Mouse (Mus musculus) bone marrow macrophage, adult 2 months (primary cell): ENCODE measurements around the gene Rnf123. TPM values are rescaled to one million over a fixed set of nuclear protein-coding genes. Genes with fewer than 3 reads are reported as not detected.
A peak's percentile ranks its signal among the peaks of the same experiment; 100 is the strongest.

Experiments used
- H3K27ac ChIP-seq: 2 replicates; pipeline ENCODE4 v1.5.1; 2012; ENCODE audit warnings: low read depth, low read length; ENCODE audit not compliant: insufficient read depth
- H3K4me1 ChIP-seq: 2 replicates; pipeline ENCODE4 v1.6.1; 2012; ENCODE audit warnings: low read length; ENCODE audit not compliant: control insufficient read depth, insufficient read depth
- H3K4me3 ChIP-seq: 2 replicates; pipeline ENCODE4 v1.5.1; 2012; ENCODE audit warnings: mild to moderate bottlenecking, low read length, moderate library complexity; ENCODE audit not compliant: insufficient read depth
- CTCF ChIP-seq: IDR thresholded peaks from 2 replicates; pipeline ENCODE4 v1.5.1; 2012; ENCODE audit warnings: low read depth, mild to moderate bottlenecking, low read length, moderate library complexity
- POLR2A ChIP-seq: IDR thresholded peaks from 2 replicates; pipeline ENCODE4 v1.6.1; 2012; ENCODE audit warnings: mild to moderate bottlenecking, low read depth, low read length, borderline replicate concordance
- polyA plus RNA-seq: library from polyadenylated mRNA; stranded (reverse); fragments of >200 nt; gene quantifications from 2 replicates; pipeline ENCODE4 v1.2.4, GENCODE M21; 2012; ENCODE audit not compliant: missing spikeins, insufficient read depth, insufficient read length

Gene Rnf123
- polyA plus RNA-seq, 1 experiment = 23.5 TPM

DNA sequence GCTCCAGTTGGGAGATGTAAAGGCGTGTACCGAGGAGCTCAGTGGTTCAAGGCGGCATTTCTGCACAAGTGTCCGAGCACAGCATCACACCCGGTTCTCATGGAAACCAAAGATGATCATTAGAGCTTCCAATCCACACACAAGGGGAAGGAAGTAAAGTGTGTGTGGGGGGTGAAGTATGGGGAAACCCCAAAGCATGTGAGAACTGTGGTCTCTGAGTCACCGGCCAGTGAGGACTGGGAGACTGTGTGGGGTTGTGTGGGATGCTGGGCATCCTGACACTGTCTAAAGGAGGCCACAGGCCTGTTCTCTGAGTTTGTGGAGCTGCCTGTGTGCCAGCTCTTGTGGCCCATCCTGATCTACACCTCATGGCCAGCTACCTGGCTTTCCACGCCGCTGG lies 37.5 kb upstream of the Rnf123 start:
- peak overlapping the region; percentile 98 for H3K27ac ChIP-seq
- TF ChIP-seq POLR2A (no peak), CTCF (no peak)
- peak overlapping the region; percentile 43 for H3K4me3 ChIP-seq
- peaks cover 70% of the 10 kb centered on the region for H3K4me1 ChIP-seq

DNA sequence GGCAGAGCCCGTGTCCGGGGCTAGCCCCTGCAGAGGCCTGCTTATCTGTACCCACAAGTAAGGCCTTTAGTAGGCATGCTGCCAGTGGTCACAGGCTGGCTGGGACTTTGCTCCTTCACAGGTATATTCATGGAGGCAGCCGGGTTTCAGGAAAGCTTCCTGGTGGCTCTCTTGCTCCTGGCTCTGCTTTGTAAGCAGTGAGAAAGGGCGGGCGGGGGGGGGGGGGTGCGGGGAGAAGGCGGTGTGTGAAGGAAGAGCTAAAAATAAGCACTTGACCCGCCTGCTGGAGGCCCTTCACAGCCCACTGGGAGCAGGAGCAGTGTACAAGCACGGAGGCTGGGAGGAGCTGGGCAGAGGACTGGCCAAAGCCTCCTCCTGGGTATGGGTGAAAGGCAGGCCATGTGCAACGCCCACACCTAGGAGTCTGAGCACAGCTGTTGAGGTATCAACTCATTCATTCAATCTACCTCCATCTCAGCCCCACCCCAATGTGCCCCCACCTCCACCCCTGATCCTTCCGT lies 36.8 kb upstream of the Rnf123 start:
- no peak for TF ChIP-seq POLR2A
- no peak for TF ChIP-seq CTCF
- Histone ChIP-seq H3K4me1 (peaks cover 66% of the 10 kb centered on the region), H3K4me3 (peak overlapping the region; percentile 43), H3K27ac (peak overlapping the region; percentile 94)

DNA sequence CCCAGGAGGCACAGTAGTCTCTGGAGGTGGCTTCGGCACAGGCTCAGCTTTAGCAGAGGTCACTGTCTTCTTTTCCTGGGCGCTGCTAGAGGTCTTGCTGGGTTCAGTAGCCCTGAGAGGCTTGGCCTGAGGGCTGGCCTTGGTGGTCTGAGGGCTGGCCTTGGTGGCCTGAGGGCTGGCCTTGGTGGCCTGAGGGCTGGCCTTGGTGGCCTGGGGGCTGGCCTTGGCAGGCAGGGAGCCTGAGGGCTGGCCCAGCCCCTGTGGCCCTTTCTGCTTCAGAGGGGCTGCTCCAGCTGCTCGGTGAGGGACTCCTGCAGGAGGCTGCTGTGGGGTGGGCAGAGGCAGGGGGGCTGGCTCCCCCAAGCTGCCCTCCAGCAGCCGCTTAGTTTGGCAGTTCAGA lies 34.0 kb upstream of the Rnf123 start:
- Histone ChIP-seq H3K27ac (no peak overlapping the region), H3K4me1 (peaks cover 42% of the 10 kb centered on the region), H3K4me3 (no peak overlapping the region)
- TF ChIP-seq CTCF = no peak

DNA sequence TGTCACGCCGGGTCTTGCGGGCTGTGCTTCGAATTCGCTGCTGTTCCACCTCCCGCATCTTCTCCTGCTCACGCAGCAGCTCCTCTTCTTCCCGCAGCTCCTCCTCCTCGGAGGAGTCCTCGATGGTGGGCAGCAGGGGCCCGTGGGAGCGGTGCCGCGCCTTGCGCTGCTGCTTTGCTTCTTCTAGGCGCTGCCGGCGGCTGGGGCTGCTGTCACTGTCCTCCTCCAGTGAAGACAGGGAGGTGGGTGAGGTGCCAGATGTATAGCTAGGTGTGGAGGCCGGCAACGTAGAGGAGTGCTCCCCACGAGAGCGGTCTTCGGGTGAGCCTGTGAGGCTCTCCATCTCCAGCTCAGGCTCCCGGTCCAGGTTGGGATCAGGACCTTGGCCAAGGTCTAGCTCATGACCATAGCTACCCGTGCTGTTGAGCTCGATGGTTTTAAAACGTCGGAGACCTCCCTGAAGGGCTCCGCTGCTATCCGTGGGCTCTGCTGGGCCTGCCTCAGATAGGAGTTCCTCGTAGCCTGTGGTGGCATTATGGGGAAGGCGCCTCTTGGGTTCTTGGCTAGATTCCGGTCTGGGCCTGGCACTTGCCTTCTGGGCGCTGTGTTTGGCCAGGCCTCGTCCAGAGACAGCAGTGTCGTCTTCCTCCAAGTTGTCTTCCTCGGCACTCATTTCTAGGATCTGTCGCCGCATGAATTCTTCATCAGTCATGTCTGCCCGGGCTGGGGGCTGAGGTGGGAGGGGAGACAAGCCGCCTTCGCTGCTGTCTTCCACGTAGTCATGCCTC lies 32.3 kb upstream of the Rnf123 start:
- H3K27ac ChIP-seq = no peak overlapping the region
- H3K4me3 ChIP-seq = no peak overlapping the region
- TF ChIP-seq POLR2A (no peak), CTCF (no peak)
- peaks cover 29% of the 10 kb centered on the region for H3K4me1 ChIP-seq

DNA sequence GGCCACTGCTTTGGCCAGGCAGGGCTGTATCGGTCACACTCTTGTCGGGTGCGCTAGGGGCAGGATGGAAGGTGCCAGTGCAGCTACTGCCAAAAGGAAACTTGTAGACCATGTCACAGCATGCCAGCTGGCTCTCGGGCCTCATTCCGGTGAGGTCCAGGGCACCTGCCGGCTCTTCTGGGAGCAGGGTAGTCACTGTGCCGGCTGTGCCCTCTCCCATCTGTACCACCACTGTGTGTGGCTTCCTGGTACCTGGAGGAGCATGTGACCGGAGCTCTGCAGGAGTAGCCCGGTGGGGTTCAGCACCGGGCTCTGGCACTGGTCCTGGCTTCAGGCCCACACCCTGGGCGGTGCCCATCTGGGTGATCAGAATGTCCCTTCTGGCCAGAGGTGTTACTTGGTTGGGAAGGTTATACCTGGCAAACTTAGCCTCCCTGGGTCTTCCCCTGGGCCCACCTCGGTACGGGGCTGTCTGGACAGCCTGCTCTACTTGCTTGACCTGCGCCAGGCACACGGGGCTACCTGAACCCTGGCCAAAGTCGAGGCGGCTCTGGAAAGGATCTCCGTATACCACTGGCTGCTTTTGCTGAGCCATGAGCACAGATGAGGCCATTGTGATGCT lies 29.7 kb upstream of the Rnf123 start:
- Histone ChIP-seq H3K4me1 (peaks cover 13% of the 10 kb centered on the region), H3K27ac (no peak overlapping the region)
- no peak for TF ChIP-seq CTCF

GRCm38 (mm10) chr9:108111593-108112121 lies 28.5 kb upstream of the Rnf123 start:
- Histone ChIP-seq H3K4me3 (no peak overlapping the region), H3K4me1 (peaks cover 15% of the 10 kb centered on the region), H3K27ac (0 out of 2 replicates have a peak overlapping the region, but pooled peaks have one; percentile 10)
- TF ChIP-seq POLR2A (no peak), CTCF (no peak)

More for the DNA sequence above, 29.7 kb upstream of the Rnf123 start:
- H3K4me3 ChIP-seq = no peak overlapping the region

DNA sequence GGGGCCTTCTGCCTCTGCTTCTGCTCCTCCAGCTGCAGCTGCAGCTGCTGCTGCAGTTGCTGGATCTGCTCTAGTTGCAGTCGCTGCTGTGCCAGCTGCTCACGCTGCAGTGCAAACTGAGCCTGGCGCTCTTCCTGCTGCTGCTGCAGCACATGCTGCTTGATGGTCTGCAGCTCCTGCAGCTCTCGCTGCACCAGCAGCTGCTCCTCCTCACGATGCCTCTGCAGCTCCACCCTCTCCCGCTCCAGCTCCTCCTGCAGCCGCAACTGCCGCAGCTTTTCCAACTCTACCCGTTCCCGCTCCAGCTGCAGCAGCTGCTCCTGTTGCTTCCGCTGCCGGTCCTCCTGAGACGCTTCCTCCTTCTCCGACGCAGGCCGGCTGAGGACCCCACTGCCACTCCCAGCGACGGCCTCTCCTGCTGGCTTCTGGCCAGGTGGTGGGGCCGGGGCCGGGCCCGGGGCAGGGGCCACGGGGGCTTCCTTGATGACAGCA lies 28.0 kb upstream of the Rnf123 start:
- H3K4me1 ChIP-seq = peaks cover 20% of the 10 kb centered on the region
- TF ChIP-seq POLR2A = no peak
- TF ChIP-seq CTCF = no peak
- H3K27ac ChIP-seq = peak overlapping the region; percentile 85
- peak overlapping the region; percentile 90 for H3K4me3 ChIP-seq

GRCm38 (mm10) chr9:108110160-108110559 lies 27.0 kb upstream of the Rnf123 start:
- TF ChIP-seq POLR2A = no peak
- Histone ChIP-seq H3K27ac (peak overlapping the region; percentile 85), H3K4me1 (peaks cover 30% of the 10 kb centered on the region), H3K4me3 (peak overlapping the region; percentile 90)

- Histone ChIP-seq H3K27ac (peak overlapping the region; percentile 85), H3K4me1 (peaks cover 39% of the 10 kb centered on the region), H3K4me3 (peak overlapping the region; percentile 90)
- no peak for TF ChIP-seq POLR2A
Measured at GRCm38 (mm10) chr9:108107867-108108266, 24.7 kb upstream of the Rnf123 start.

GRCm38 (mm10) chr9:108106090-108106489 lies 22.9 kb upstream of the Rnf123 start:
- Histone ChIP-seq H3K4me1 (peaks cover 39% of the 10 kb centered on the region), H3K27ac (no peak overlapping the region), H3K4me3 (peak overlapping the region; percentile 53)
- TF ChIP-seq CTCF (0 out of 2 replicates have a peak, but pooled peaks have one; percentile 10), POLR2A (no peak)
